Mouse (Mus musculus): ENCODE data around the gene Plk3.

- TF ChIP-seq CTCF (IDR thresholded peaks at IDR 0.05; ENCODE audit: insufficient read depth, low read length) (no peak), POLR2A (IDR thresholded peaks at IDR 0.05; ENCODE audit: borderline replicate concordance, extremely low read depth, low read depth, low read length) (no peak)
Observed at GRCm38 (mm10) chr4:117169936-117170335, 36.2 kb upstream of the Plk3 start.
